Mouse (Mus musculus): ENCODE data around the gene Ak1.

The Ak1 gene

GRCm38 (mm10) chr2:32658873-32659272, 37.3 kb downstream of the Ak1 start:
- no peak for DNase-seq

- no peak for DNase-seq
Observed at GRCm38 (mm10) chr2:32661509-32662107, 40.0 kb downstream of the Ak1 start.

DNA sequence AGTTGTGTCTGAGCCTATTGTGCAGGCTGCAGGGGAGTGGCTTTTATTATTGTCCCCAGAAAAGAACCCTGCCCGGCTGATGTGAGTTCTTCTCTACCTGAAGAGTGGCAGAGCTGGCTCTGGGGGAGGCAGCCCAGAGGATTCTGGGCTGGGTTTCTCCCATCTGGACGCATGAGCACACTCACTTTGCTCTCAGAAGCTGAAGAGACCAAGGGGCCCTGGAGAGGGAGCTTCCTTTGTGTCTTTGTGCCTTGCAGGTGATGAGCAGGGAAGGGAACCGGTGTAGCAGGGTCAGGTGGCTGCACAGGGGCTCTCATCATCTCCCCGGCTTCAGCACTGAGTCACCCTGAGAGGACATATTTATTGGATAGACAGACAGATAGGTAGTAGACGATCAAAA, 40.7 kb downstream of the Ak1 start:
- no peak for DNase-seq

GRCm38 (mm10) chr2:32665345-32665744, 43.8 kb downstream of the Ak1 start:
- DNase-seq: no peak

DNA sequence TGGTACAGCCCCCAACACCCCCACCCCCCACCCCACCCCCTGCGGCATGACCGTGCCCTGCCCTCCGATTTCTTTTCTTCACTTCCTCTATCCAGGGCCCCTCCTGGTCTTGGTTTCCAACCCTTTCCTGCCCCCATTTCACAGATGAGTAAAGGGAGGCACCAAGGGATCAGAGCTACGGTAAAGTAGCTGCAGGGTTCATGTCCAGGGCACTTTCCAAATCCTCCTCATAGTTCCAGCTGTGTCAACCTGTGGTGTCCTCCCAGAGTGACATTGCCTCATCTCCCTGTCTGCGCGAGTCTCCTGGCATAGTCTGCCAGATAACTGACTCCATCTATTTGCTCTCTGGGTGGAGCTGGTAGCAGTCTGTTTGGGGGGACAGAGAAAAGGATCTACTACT, 44.3 kb downstream of the Ak1 start:
- no peak for DNase-seq

DNA sequence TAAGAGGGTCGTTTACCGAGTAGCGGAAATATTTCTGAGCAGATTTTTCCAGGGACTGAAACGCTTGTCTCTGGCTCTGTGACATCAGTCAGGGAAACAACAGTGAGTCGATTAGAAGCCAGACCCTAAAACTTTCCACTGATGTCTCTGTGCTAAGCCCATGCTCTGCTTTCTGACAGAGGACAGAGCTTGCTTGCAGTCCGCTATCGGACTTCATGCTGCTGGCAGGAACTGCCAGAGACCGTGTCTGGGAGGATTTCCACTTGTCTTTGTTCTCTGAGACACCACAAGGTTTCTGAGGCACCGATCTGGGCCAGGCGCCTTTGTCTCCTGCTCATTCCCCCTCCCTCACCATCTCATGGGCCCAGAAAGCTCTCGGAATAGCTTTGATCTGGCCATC, 46.2 kb downstream of the Ak1 start:
- no peak for DNase-seq

DNA sequence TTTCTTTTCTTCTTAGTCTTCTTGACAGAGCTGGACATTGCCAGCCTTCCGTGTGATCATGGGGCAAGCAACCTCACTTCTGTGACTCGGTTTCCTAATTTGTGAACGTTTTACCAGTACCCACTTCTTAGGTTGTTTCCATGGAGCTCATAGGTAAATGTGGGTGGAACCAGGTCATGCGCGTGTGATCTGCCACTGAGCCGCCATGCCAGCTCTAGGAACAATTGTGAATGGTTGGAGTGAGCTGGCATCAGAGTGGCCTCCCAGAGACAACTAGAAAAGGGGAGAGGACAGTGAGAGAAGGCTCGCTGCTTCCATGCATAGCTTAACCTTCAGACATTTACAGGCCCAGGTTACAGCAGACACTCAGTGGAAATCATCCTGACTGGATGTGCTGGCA, 46.6 kb downstream of the Ak1 start:
- no peak for DNase-seq

- no peak for DNase-seq
Observed at GRCm38 (mm10) chr2:32669876-32670275, 48.3 kb downstream of the Ak1 start.

- DNase-seq: no peak
Observed at GRCm38 (mm10) chr2:32671147-32671546, 49.6 kb downstream of the Ak1 start.

DNA sequence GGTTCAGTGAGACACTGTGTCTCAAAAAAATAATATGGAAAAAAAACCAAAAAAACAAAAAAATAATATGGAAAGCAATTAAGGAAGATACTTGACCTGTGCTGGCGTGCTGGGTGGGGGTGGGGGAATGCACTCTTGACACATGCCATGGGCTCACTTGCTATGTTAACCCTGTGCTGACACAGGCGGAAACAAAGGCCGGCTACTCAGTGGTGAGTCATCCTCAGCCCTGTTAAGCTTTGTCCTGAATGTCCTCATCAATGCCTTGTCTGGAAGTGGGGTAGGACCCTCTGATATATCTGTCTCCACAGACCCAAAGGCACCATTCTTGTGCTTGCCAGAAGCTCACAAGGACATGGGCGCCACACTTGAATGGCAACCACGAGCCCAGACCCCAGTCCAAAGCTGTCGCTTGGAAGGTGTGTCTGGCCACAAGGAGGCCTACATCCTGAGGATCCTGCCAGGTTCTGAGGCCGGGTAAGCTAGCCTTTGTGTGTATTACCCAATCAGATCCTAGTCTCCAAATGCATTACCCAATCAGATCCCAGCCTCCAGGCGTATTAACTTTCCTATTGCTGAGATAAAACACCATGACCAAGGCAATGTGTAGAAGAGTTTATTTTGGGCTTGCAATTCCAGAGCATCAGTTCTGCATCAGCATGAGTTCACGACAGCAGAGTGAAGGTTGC, 50.5 kb downstream of the Ak1 start:
- no peak for DNase-seq

DNA sequence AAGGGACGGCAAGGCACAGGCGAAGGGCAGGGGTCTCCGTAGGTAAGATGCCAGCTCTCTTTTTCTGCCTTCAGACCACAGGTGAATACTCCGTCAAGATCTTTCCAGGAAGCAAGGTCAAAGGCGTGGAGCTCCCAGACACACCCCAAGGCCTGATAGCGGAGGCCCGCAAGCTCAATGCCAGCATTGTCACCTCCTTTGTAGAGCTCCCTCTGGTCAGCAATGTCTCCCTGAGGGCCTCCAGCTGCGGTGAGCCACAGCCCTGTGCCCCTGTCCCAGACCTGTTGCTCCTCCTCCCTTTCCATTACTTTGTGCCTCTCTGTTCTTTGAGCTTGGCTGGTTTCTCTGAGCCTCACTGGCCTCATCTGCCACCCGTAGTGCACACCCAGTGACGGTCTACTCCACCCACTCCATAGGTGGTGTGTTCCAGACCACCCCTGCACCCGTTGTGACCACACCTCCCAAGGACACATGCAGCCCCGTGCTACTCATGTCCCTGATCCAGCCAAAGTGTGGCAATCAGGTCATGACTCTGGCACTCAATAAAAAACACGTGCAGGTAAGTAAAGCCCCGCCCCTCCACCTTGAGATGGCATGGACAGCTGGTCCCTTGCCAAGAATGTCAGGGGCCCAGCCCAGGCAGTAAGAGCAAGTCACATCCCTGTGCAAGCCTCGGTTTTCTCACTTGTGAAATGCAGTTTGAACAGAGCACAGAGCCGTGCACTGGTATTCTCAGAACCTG, 51.8 kb downstream of the Ak1 start:
- DNase-seq: no peak

- DNase-seq: no peak
Observed at GRCm38 (mm10) chr2:32676821-32677220, 55.3 kb downstream of the Ak1 start.

- DNase-seq: no peak
Observed at GRCm38 (mm10) chr2:32677683-32678082, 56.1 kb downstream of the Ak1 start.

DNA sequence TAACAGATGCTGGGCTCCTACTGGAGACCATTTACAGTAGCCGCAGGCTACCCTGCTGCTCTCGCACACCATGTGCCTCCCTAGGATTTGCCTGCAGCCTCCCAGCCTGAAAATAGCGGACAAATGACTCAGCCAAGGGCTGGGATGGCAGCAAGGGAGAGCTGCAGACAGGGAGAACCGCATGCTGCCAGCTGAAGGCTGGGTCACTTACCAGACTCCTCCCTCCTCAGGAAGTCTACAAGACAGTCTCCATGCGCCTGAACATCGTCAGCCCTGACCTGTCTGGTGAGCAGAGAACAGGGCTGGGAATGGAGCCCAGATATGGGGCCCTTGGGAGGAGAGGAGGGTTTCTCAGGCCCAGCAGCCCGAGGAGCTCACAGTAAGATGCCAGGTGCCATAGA, 58.5 kb downstream of the Ak1 start:
- DNase-seq: no peak

GRCm38 (mm10) chr2:32680961-32681650, 59.5 kb downstream of the Ak1 start:
- no peak for DNase-seq

DNA sequence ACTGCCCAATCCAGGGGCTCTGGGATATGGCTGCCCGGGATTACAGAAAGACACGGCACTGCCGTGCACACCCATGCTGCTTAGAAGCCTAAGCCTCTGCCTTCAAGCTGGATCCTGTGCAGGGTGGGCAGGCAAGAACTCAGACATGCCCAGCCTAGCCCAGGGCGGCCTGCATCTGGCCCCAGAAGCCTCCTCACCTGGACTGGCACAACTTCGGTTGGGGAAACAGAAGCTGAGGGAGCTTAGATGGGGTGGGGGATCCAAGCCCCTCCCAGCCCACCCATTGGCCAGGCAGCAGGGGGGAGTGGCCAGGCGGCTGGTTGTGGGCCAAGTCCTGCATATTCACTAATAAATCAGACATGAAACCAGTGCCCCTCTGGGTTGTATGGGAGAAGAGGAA, 60.2 kb downstream of the Ak1 start:
- no peak for DNase-seq

DNA sequence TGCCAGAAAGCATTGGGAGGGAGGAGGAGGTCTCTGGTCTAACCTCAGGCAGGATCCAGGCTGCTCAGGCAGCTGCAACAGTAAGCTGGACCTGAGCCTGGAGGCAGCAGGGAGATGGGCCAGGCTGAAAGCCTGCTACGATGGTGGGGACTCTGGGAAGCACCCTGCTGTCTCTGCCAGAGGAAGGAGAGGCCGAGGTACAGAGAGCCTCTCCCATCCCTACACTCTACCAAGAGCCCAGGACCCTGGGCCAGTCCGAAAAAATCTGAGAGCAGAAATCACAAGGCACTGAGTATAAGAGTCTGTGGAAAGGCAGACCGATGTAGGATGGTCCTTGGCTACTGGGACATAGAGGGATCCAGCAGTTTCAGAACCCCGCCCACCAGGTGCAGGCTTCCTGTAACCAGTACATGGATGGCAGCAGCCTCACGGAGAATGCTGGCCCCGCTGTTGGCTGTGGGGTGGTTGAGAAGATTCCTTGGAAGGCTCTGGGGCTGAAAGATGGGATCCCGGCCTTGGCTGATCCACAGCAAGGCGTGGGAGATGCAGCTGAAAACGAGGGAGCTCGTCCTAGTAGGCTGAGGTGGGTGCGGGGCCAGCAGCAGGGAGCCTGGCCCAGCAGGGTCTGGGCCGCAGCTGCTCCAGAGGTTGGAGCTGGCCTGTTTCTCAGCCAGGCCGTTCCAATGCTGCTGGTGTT, 61.3 kb downstream of the Ak1 start:
- DNase-seq: no peak

- DNase-seq: no peak
Observed at GRCm38 (mm10) chr2:32683701-32684100, 62.1 kb downstream of the Ak1 start.
